14 mouse cellular contexts compared by ENCODE assay signal in genomic region chr6:55258428-55259325, GRCm38 (mm10). TPM values are rescaled to one million over a fixed set of nuclear protein-coding genes. Genes with fewer than 3 reads are reported as not detected.
A peak's percentile ranks its signal among the peaks of the same experiment; 100 is the strongest.
DNase-seq lines count a peak whose midpoint lies in the region; ATAC-seq and TF ChIP-seq lines count a peak whose summit lies in the region.
"Had no signal": no experiment of that assay in that cellular context is flagged by ENCODE, and none has a peak within 500 bp of the region (broad histone marks: within the 10 kb centered on the region; RNA-seq: fewer than 3 reads in every experiment).

No protein-coding gene starts in this region.

- no peaks in the 10 kb centered on the region for H3K36me3 ChIP-seq in hindbrain, embryonic 11.5 days (ENCODE audit: control insufficient read depth, insufficient read depth, low read length)
- H3K36me3 ChIP-seq in hindbrain, embryonic 16.5 days (ENCODE audit: control insufficient read depth, insufficient read depth, low read length): no peaks in the 10 kb centered on the region; the same call in 1 of the 2 replicates
- 0 out of 2 replicates have a peak, but pooled peaks cover 2% of the 10 kb centered on the region for H3K36me3 ChIP-seq in embryonic facial prominence, embryonic 14.5 days (ENCODE audit: control insufficient read depth, insufficient read depth, low read length)
- peaks cover 4% of the 10 kb centered on the region for H3K36me3 ChIP-seq in limb, embryonic 14.5 days (ENCODE audit: control insufficient read depth, insufficient read depth, low read length)
- H3K36me3 ChIP-seq: heart, embryonic 15.5 days; lung, embryonic 15.5 days had no signal

- TF ChIP-seq POLR2A in limb, embryonic 14.5 days (IDR thresholded peaks at IDR 0.05; ENCODE audit: borderline replicate concordance, extremely low read depth, insufficient read depth, insufficient read length): no peak

- H3K27me3 ChIP-seq in hindbrain, embryonic 11.5 days (ENCODE audit: control insufficient read depth, insufficient read depth, low read length): no peaks in the 10 kb centered on the region
- no peaks in the 10 kb centered on the region for H3K27me3 ChIP-seq in hindbrain, embryonic 16.5 days (replicated peaks; ENCODE audit: control insufficient read depth, insufficient read depth, low read length)
- H3K27me3 ChIP-seq in embryonic facial prominence, embryonic 14.5 days (replicated peaks; ENCODE audit: control insufficient read depth, insufficient read depth, low read length): no peaks in the 10 kb centered on the region
- H3K27me3 ChIP-seq in limb, embryonic 14.5 days (ENCODE audit: control insufficient read depth, insufficient read depth, low read length): no peaks in the 10 kb centered on the region
- H3K27me3 ChIP-seq: heart, embryonic 15.5 days; lung, embryonic 15.5 days; midbrain, embryonic 13.5 days had no signal

- H3K4me3 ChIP-seq in hindbrain, embryonic 11.5 days (ENCODE audit: low read depth, low read length): no peak overlapping the region
- no peak overlapping the region for H3K4me3 ChIP-seq in hindbrain, embryonic 16.5 days (ENCODE audit: low read length)
- H3K4me3 ChIP-seq in embryonic facial prominence, embryonic 14.5 days (ENCODE audit: low read depth, low read length): no peak overlapping the region
- no peak overlapping the region for H3K4me3 ChIP-seq in limb, embryonic 14.5 days (replicated peaks; ENCODE audit: low read length)
- H3K4me3 ChIP-seq: heart, embryonic 15.5 days; lung, embryonic 15.5 days; midbrain, embryonic 13.5 days had no signal

- H3K4me1 ChIP-seq in hindbrain, embryonic 11.5 days (replicated peaks; ENCODE audit: control insufficient read depth, insufficient read depth, low read length): no peaks in the 10 kb centered on the region
- H3K4me1 ChIP-seq in hindbrain, embryonic 16.5 days (ENCODE audit: control insufficient read depth, insufficient read depth, low read depth, low read length): no peaks in the 10 kb centered on the region
- peaks cover 34% of the 10 kb centered on the region for H3K4me1 ChIP-seq in embryonic facial prominence, embryonic 14.5 days (ENCODE audit: control insufficient read depth, insufficient read depth, low read length)
- peaks cover 36% of the 10 kb centered on the region for H3K4me1 ChIP-seq in limb, embryonic 14.5 days (ENCODE audit: control insufficient read depth, insufficient read depth, low read length)
- H3K4me1 ChIP-seq: midbrain, embryonic 13.5 days had no signal

- no peak overlapping the region for H3K9ac ChIP-seq in hindbrain, embryonic 11.5 days (ENCODE audit: low read depth, low read length)
- no peak overlapping the region for H3K9ac ChIP-seq in hindbrain, embryonic 16.5 days (ENCODE audit: low read depth, low read length)
- H3K9ac ChIP-seq in embryonic facial prominence, embryonic 14.5 days (ENCODE audit: low read depth, low read length): no peak overlapping the region
- H3K9ac ChIP-seq in limb, embryonic 14.5 days (ENCODE audit: low read depth, low read length, severe bottlenecking): no peak overlapping the region; the same call in 1 of the 2 replicates
- H3K9ac ChIP-seq: heart, embryonic 15.5 days; lung, embryonic 15.5 days; midbrain, embryonic 13.5 days had no signal

- H3K27ac ChIP-seq in hindbrain, embryonic 11.5 days (ENCODE audit: low read depth, low read length): no peak overlapping the region
- no peak overlapping the region for H3K27ac ChIP-seq in hindbrain, embryonic 16.5 days (ENCODE audit: low read depth, low read length)
- H3K27ac ChIP-seq in embryonic facial prominence, embryonic 14.5 days (replicated peaks; ENCODE audit: low read depth, low read length): peak overlapping the region; percentile 89
- H3K27ac ChIP-seq in limb, embryonic 14.5 days (replicated peaks; ENCODE audit: low read depth, low read length): peak overlapping the region; percentile 89
- H3K27ac ChIP-seq: heart, embryonic 15.5 days; kidney, postnatal 0 days; lung, embryonic 15.5 days; midbrain, embryonic 13.5 days had no signal

- peak; percentile 10 for DNase-seq in hindbrain, embryonic 11.5 days (ENCODE audit: low spot score)
- DNase-seq in brain, adult 2 months (ENCODE audit: low read depth, low spot score): peak; percentile 13
- peak; percentile 89 for DNase-seq in embryonic facial prominence, embryonic 14.5 days (ENCODE audit: low spot score)
- DNase-seq in limb, embryonic 14.5 days (ENCODE audit: low spot score): peak; percentile 65
- DNase-seq in kidney, adult 18-20 months: no peak
- DNase-seq in kidney, postnatal 10 days: no peak
- DNase-seq: cerebellum, adult 11 months; liver had no signal

- no peak for ATAC-seq in hindbrain, embryonic 11.5 days (ENCODE audit: low FRiP score)
- no peak for ATAC-seq in hindbrain, embryonic 16.5 days
- ATAC-seq in embryonic facial prominence, embryonic 14.5 days (ENCODE audit: low read depth): peak; percentile 72
- ATAC-seq in limb, embryonic 14.5 days (ENCODE audit: low FRiP score, low read depth): peak; percentile 56
- ATAC-seq: forebrain, embryonic 16.5 days; midbrain, embryonic 13.5 days had no signal

- no peaks in the 10 kb centered on the region for H3K9me3 ChIP-seq in hindbrain, embryonic 11.5 days (ENCODE audit: control insufficient read depth, low read length)
- no peaks in the 10 kb centered on the region for H3K9me3 ChIP-seq in hindbrain, embryonic 16.5 days (ENCODE audit: control insufficient read depth, low read length)
- no peaks in the 10 kb centered on the region for H3K9me3 ChIP-seq in embryonic facial prominence, embryonic 14.5 days (ENCODE audit: control insufficient read depth, low read length)
- H3K9me3 ChIP-seq in limb, embryonic 14.5 days (ENCODE audit: control insufficient read depth, low read length): no peaks in the 10 kb centered on the region
- H3K9me3 ChIP-seq: heart, embryonic 15.5 days; lung, embryonic 15.5 days; midbrain, embryonic 13.5 days had no signal

- 66% methylated on average over 14 of the region's 14 CpGs for WGBS in hindbrain, embryonic 11.5 days
- 86% methylated on average over 14 of the region's 14 CpGs for WGBS in hindbrain, embryonic 16.5 days
- 35% methylated on average over 14 of the region's 14 CpGs for WGBS in embryonic facial prominence, embryonic 14.5 days
- WGBS in limb, embryonic 14.5 days: 46% methylated on average over 14 of the region's 14 CpGs

- no peak overlapping the region for H3K4me2 ChIP-seq in hindbrain, embryonic 11.5 days (replicated peaks; ENCODE audit: low read depth, low read length)
- H3K4me2 ChIP-seq in hindbrain, embryonic 16.5 days (ENCODE audit: low read length): no peak overlapping the region
- H3K4me2 ChIP-seq in embryonic facial prominence, embryonic 14.5 days (ENCODE audit: low read depth, low read length): 0 out of 2 replicates have a peak overlapping the region, but pooled peaks have one; percentile 5
- H3K4me2 ChIP-seq in limb, embryonic 14.5 days (replicated peaks; ENCODE audit: low read depth, low read length, severe bottlenecking): 0 out of 2 replicates have a peak overlapping the region, but pooled peaks have one; percentile 11
- H3K4me2 ChIP-seq: heart, embryonic 15.5 days; lung, embryonic 15.5 days; midbrain, embryonic 13.5 days had no signal

RNA-seq across cellular contexts. Expression of gene Mindy4, which starts 55.5 kb away (rescaled TPM):
- 11.9 and 12.6 TPM in 2 replicates for polyA plus RNA-seq in hindbrain, embryonic 11.5 days (2014; fragmentation: Nextera tagmentation; extraction: Ambion mirVana)
- polyA plus RNA-seq in hindbrain, embryonic 16.5 days (2015; fragmentation: Nextera tagmentation; extraction: Ambion mirVana): 13.0 and 13.5 TPM in 2 replicates
- polyA plus RNA-seq in embryonic facial prominence, embryonic 14.5 days (2014; fragmentation: Nextera tagmentation; extraction: Ambion mirVana): 16.2 and 18.2 TPM in 2 replicates
- 14.9 and 17.9 TPM in 2 replicates for polyA plus RNA-seq in limb, embryonic 14.5 days (2012; rRNA removed)
- polyA plus RNA-seq in limb, embryonic 14.5 days (2014; fragmentation: Nextera tagmentation; extraction: Ambion mirVana): 13.2 and 18.9 TPM in 2 replicates

Comparison
In these comparisons a context has a peak if more than half of its experiments do, and no peak if none do; other contexts are left out.
1. ATAC-seq: peak in embryonic facial prominence, embryonic 14.5 days (single experiment) and limb, embryonic 14.5 days (single experiment); none in hindbrain, embryonic 11.5 days (single experiment) and hindbrain, embryonic 16.5 days (single experiment).
2. DNase-seq: peak in hindbrain, embryonic 11.5 days (single experiment), brain, adult 2 months (single experiment), embryonic facial prominence, embryonic 14.5 days (single experiment) and limb, embryonic 14.5 days (single experiment); none in kidney, adult 18-20 months (single experiment) and kidney, postnatal 10 days (single experiment).
3. H3K27ac ChIP-seq: peak in embryonic facial prominence, embryonic 14.5 days (single experiment) and limb, embryonic 14.5 days (single experiment); none in hindbrain, embryonic 11.5 days (single experiment) and hindbrain, embryonic 16.5 days (single experiment).
4. H3K4me2 ChIP-seq: peak in embryonic facial prominence, embryonic 14.5 days (single experiment) and limb, embryonic 14.5 days (single experiment); none in hindbrain, embryonic 11.5 days (single experiment) and hindbrain, embryonic 16.5 days (single experiment).